Mouse (Mus musculus) lung, postnatal 14 days (tissue): ENCODE measurements around the gene Abhd8.
"Not testable (repeated sequence)": the region's sequence is repeated elsewhere in the genome, so short reads cannot be mapped to it uniquely, and the experiment has no call there.

Experiments used
- DNase-seq: peaks from one replicate; pipeline ENCODE4 v3.0.0; 2021

Gene Abhd8

GRCm38 (mm10) chr8:71457659-71458270 lies 5.7 kb downstream of the Abhd8 start:
- no peak for DNase-seq

GRCm38 (mm10) chr8:71456906-71457305 lies 6.5 kb downstream of the Abhd8 start:
- DNase-seq: no peak

GRCm38 (mm10) chr8:71454668-71455067 lies 8.8 kb downstream of the Abhd8 start:
- DNase-seq: no peak

- DNase-seq: no peak
Observed at GRCm38 (mm10) chr8:71452669-71453068, 10.8 kb downstream of the Abhd8 start.

GRCm38 (mm10) chr8:71451777-71452176 lies 11.7 kb downstream of the Abhd8 start:
- DNase-seq: no peak

GRCm38 (mm10) chr8:71451337-71451736 lies 12.1 kb downstream of the Abhd8 start:
- DNase-seq: no peak

- no peak for DNase-seq
Observed at GRCm38 (mm10) chr8:71445096-71445495, 18.4 kb downstream of the Abhd8 start.

GRCm38 (mm10) chr8:71441404-71441803 lies 22.1 kb downstream of the Abhd8 start:
- DNase-seq: peak; percentile 67

GRCm38 (mm10) chr8:71437041-71437440 lies 26.4 kb downstream of the Abhd8 start:
- no peak for DNase-seq

- DNase-seq: not testable (repeated sequence)
Observed at GRCm38 (mm10) chr8:71432935-71433334, 30.5 kb downstream of the Abhd8 start.

GRCm38 (mm10) chr8:71422121-71422520 lies 41.3 kb downstream of the Abhd8 start:
- no peak for DNase-seq

- no peak for DNase-seq
Observed at GRCm38 (mm10) chr8:71411535-71412273, 51.8 kb downstream of the Abhd8 start.

- no peak for DNase-seq
Observed at GRCm38 (mm10) chr8:71408231-71408630, 55.2 kb downstream of the Abhd8 start.

- DNase-seq: no peak
Observed at GRCm38 (mm10) chr8:71407441-71407840, 56.0 kb downstream of the Abhd8 start.
